Mouse (Mus musculus) ES-E14 (cell line): Measurements from ENCODE around the gene Plekhg1. TPM values are rescaled to one million over a fixed set of nuclear protein-coding genes. Genes with fewer than 3 reads are reported as not detected.

Experiments
- DNase-seq: peaks from one replicate; pipeline ENCODE4 v3.0.0-alpha.2; 2013; ENCODE audit warnings: low read depth, low spot score
- H3K27ac ChIP-seq: 2 replicates; pipeline ENCODE4 v1.5.1; 2012; ENCODE audit warnings: low read depth, mild to moderate bottlenecking, low read length, moderate library complexity, mixed read lengths; ENCODE audit not compliant: poor library complexity, insufficient read depth, severe bottlenecking
- H3K36me3 ChIP-seq: 2 replicates; pipeline ENCODE4 v1.6.1; 2012; ENCODE audit warnings: mild to moderate bottlenecking, low read length, moderate library complexity, mixed read lengths; ENCODE audit not compliant: control insufficient read depth, poor library complexity, insufficient read depth, severe bottlenecking
- H3K4me1 ChIP-seq, 2 experiments: fragments of 150-350 bp in 1 of 2; sonication (generic) in 1 of 2; 2 replicates each; pipeline ENCODE4 v1.6.1; 2012; ENCODE audit warnings: low read length in 2 of 2, mild to moderate bottlenecking in 1 of 2, mixed read lengths in 1 of 2; ENCODE audit not compliant: control insufficient read depth in 2 of 2, insufficient read depth in 2 of 2, poor library complexity in 1 of 2
- H3K4me3 ChIP-seq, 2 experiments: fragments of 150-350 bp in 1 of 2; sonication (generic) in 1 of 2; 2 replicates each; pipeline ENCODE4 v1.5.1; 2012; ENCODE audit warnings: low read length in 2 of 2, low read depth in 1 of 2, mild to moderate bottlenecking in 1 of 2, mixed read lengths in 1 of 2; ENCODE audit not compliant: insufficient read depth in 1 of 2, poor library complexity in 1 of 2, severe bottlenecking in 1 of 2
- H3K9ac ChIP-seq: 2 replicates; pipeline ENCODE4 v1.6.1; 2012; ENCODE audit warnings: low read depth, mild to moderate bottlenecking, low read length, mixed read lengths; ENCODE audit not compliant: poor library complexity, insufficient read depth, severe bottlenecking
- H3K9me3 ChIP-seq: fragments of 150-350 bp; sonication (generic); 2 replicates; pipeline ENCODE4 v1.6.1; 2012; ENCODE audit warnings: low read depth, mild to moderate bottlenecking, low read length; ENCODE audit not compliant: control insufficient read depth, insufficient read depth
- CHD2 ChIP-seq: IDR thresholded peaks from 2 replicates; pipeline ENCODE4 v1.6.1; 2014; ENCODE audit warnings: mild to moderate bottlenecking, low read depth, low read length, inconsistent platforms
- HCFC1 ChIP-seq: IDR thresholded peaks from 2 replicates; pipeline ENCODE4 v1.6.1; 2012; ENCODE audit warnings: low read length, inconsistent platforms, borderline replicate concordance; ENCODE audit not compliant: insufficient read depth
- MAFK ChIP-seq: IDR thresholded peaks from 2 replicates; pipeline ENCODE4 v1.6.1; 2014; ENCODE audit warnings: mild to moderate bottlenecking, low read depth, low read length, inconsistent platforms; ENCODE audit not compliant: insufficient read depth
- ZC3H11A ChIP-seq: IDR thresholded peaks from 2 replicates; pipeline ENCODE4 v1.6.1; 2012; ENCODE audit warnings: low read depth, mild to moderate bottlenecking, inconsistent platforms, low read length, borderline replicate concordance
- ZNF384 ChIP-seq: IDR thresholded peaks from 2 replicates; pipeline ENCODE4 v1.6.1; 2012; ENCODE audit warnings: low read depth, low read length, inconsistent platforms
- in situ Hi-C, 2 experiments: fragments of 600-800 bp; cut with MboI; formaldehyde crosslinking; loops; one replicate each; pipeline ENCODE4 v1.15.1; 2025; ENCODE audit warnings: low sequenced_read_pairs in 2 of 2, inconsistent platforms in 1 of 2; ENCODE audit not compliant: unreplicated experiment in 2 of 2
- total RNA-seq: library from RNA; depleted of rRNA; stranded (reverse); fragments of 300-350 nt; gene quantifications from 2 replicates; pipeline ENCODE4 v1.2.3, GENCODE M21; 2012

Plekhg1 gene
- total RNA-seq, 1 experiment, result 8.8 TPM

- Histone ChIP-seq H3K9me3 (no peaks in the 10 kb centered on the region), H3K9ac (no peak overlapping the region), H3K36me3 (no peaks in the 10 kb centered on the region), H3K4me3 (no peak overlapping the region), H3K27ac (0 out of 2 replicates have a peak overlapping the region, but pooled peaks have one; percentile 31), H3K4me1 (no peaks in the 10 kb centered on the region)
- no peak for DNase-seq
- TF ChIP-seq HCFC1, result no peak
- no peak for TF ChIP-seq ZC3H11A
- no peak for TF ChIP-seq ZNF384
- no peak for TF ChIP-seq CHD2
- in situ Hi-C loops, result no loop called here
These were observed 43.3 kb upstream of the Plekhg1 start for GRCm38 (mm10) chr10:3696727-3697348.

GRCm38 (mm10) chr10:3697500-3697899, 42.7 kb upstream of the Plekhg1 start:
- no peak for DNase-seq
- no peaks in the 10 kb centered on the region for H3K9me3 ChIP-seq
- H3K4me3 ChIP-seq, result no peak overlapping the region
- H3K27ac ChIP-seq, result no peak overlapping the region
- no peak overlapping the region for H3K9ac ChIP-seq
- H3K4me1 ChIP-seq, result no peaks in the 10 kb centered on the region
- in situ Hi-C loops, result no loop called here
- TF ChIP-seq HCFC1 (no peak), ZNF384 (no peak), ZC3H11A (no peak), MAFK (no peak), CHD2 (no peak)
- no peaks in the 10 kb centered on the region for H3K36me3 ChIP-seq

DNA sequence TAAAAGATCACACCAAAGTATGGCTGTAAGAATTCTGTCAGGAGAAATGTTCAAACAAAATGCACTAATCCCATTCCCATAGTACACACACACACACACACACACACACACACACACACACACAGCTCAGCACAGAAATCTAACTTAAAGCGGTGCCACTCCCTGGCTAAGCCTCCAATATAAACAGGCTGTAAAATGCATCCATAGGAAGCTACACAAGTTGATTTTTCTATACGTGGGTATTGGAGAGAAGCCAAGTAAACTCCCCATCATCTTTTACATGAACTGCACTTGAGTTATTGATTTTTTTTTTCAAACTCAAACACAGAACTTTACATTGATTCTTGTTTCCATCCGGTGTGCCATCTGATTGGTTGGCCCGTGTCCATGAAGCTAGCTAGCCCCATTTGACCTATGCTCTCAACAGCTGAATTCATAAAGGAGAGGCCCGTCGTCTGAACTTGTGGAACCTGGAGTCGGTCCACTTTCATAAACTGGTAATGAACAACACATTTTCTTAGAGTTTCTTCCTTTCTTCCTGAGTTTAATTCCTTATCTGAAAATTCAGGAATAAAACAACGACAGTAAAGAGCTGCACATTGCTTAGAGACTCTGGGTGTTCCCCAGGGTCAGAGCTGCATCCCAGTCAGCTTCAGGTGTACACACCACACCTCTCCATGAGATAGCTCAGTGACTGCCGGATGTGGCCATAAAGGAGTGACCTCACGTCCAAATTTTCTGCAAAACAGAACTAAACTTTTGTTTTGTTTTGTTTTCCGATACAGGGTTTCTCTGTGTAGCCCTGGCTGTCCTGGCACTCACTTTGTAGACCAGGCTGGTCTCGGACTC, 39.7 kb upstream of the Plekhg1 start:
- no peak for TF ChIP-seq ZC3H11A
- TF ChIP-seq MAFK, result no peak
- TF ChIP-seq CHD2, result no peak
- TF ChIP-seq ZNF384, result no peak
- no peak for TF ChIP-seq HCFC1
- DNase-seq, result no peak
- in situ Hi-C loops, result no loop called here
- Histone ChIP-seq H3K4me3 (no peak overlapping the region), H3K9me3 (no peaks in the 10 kb centered on the region), H3K27ac (no peak overlapping the region), H3K9ac (no peak overlapping the region), H3K36me3 (no peaks in the 10 kb centered on the region), H3K4me1 (no peaks in the 10 kb centered on the region)

DNA sequence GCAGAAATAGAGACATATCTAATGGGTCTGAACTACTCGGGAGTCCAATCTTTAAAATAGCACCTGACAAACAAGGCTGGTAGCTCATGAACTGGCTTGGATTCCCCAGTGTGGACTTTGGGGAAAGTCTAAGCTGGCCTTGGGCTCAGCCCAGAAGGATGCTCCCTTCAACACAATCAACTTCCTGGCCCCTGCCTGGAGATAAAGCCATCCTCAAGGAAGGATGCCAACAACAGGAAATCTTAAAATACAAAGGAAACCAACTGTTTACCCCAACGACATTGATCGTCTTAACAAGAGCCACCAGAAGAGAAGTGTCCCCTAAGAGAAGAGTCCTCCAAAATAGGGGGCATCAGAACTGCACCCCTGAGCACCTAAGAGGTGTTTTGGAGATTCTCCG, 38.3 kb upstream of the Plekhg1 start:
- Histone ChIP-seq H3K4me3 (no peak overlapping the region), H3K9ac (no peak overlapping the region), H3K4me1 (no peaks in the 10 kb centered on the region), H3K36me3 (no peaks in the 10 kb centered on the region), H3K9me3 (no peaks in the 10 kb centered on the region), H3K27ac (no peak overlapping the region)
- TF ChIP-seq MAFK (no peak), HCFC1 (no peak), ZC3H11A (no peak), CHD2 (no peak), ZNF384 (no peak)
- in situ Hi-C loops, result no loop called here
- DNase-seq, result no peak
